Mouse (Mus musculus) ES-Bruce4 (cell line): Measurements from ENCODE around the gene Fam111a. TPM values are rescaled to one million over a fixed set of nuclear protein-coding genes. Genes with fewer than 3 reads are reported as not detected.

ENCODE experiments used
- H3K27ac ChIP-seq: 2 replicates; pipeline ENCODE4 v1.5.1; 2012; ENCODE audit warnings: low read length, inconsistent platforms; ENCODE audit not compliant: insufficient read depth
- H3K27me3 ChIP-seq: 2 replicates; pipeline ENCODE4 v1.6.1; 2012; ENCODE audit warnings: mild to moderate bottlenecking, low read length, inconsistent platforms; ENCODE audit not compliant: control insufficient read depth, poor library complexity, insufficient read depth, severe bottlenecking
- H3K36me3 ChIP-seq: 2 replicates; pipeline ENCODE4 v1.6.1; 2012; ENCODE audit warnings: inconsistent platforms, mild to moderate bottlenecking, low read length, moderate library complexity; ENCODE audit not compliant: control insufficient read depth, poor library complexity, insufficient read depth, severe bottlenecking
- H3K4me1 ChIP-seq: one replicate; pipeline ENCODE4 v1.8.1; 2011; ENCODE audit warnings: low read length; ENCODE audit not compliant: control insufficient read depth, insufficient read depth
- H3K4me3 ChIP-seq: 2 replicates; pipeline ENCODE4 v1.5.1; 2011; ENCODE audit warnings: low read depth, mild to moderate bottlenecking, low read length
- H3K9ac ChIP-seq: 2 replicates; pipeline ENCODE4 v1.6.1; 2012; ENCODE audit warnings: low read depth, mild to moderate bottlenecking, inconsistent platforms; ENCODE audit not compliant: poor library complexity, severe bottlenecking
- H3K9me3 ChIP-seq: replicated peaks from 2 replicates; pipeline ENCODE4 v1.6.1; 2012; ENCODE audit warnings: mild to moderate bottlenecking, low read length, inconsistent platforms; ENCODE audit not compliant: control insufficient read depth, poor library complexity, insufficient read depth, severe bottlenecking
- CTCF ChIP-seq: IDR thresholded peaks from one replicate; pipeline ENCODE4 v1.8.1; 2011; ENCODE audit warnings: low read depth, low read length
- EP300 ChIP-seq: IDR thresholded peaks from 2 replicates; pipeline ENCODE4 v1.6.1; 2011; ENCODE audit warnings: low read depth, low read length; ENCODE audit not compliant: insufficient read depth
- POLR2A ChIP-seq: IDR thresholded peaks from one replicate; pipeline ENCODE4 v1.8.1; 2011; ENCODE audit warnings: low read length; ENCODE audit not compliant: insufficient read depth
- polyA plus RNA-seq: library from polyadenylated mRNA; stranded (reverse); fragments of >200 nt; gene quantifications from 2 replicates; pipeline ENCODE4 v1.2.4, GENCODE M21; 2011; ENCODE audit warnings: low read depth; ENCODE audit not compliant: missing spikeins, insufficient read depth, insufficient read length

Gene Fam111a
- polyA plus RNA-seq, 1 experiment = 17.2 TPM

- no peaks in the 10 kb centered on the region for H3K4me1 ChIP-seq
- no peaks in the 10 kb centered on the region for H3K36me3 ChIP-seq
- no peak overlapping the region for H3K27ac ChIP-seq
- TF ChIP-seq CTCF = no peak
- TF ChIP-seq EP300 = no peak
- no peak for TF ChIP-seq POLR2A
- H3K9me3 ChIP-seq = no peaks in the 10 kb centered on the region
- H3K27me3 ChIP-seq = no peaks in the 10 kb centered on the region; the same call in 1 of the 2 replicates
- no peak overlapping the region for H3K4me3 ChIP-seq
- H3K9ac ChIP-seq = no peak overlapping the region
These were observed 91.3 kb downstream of the Fam111a start for GRCm38 (mm10) chr19:12636863-12637262.

- Histone ChIP-seq H3K9me3 (no peaks in the 10 kb centered on the region), H3K27me3 (no peaks in the 10 kb centered on the region; the same call in 1 of the 2 replicates), H3K4me3 (no peak overlapping the region), H3K27ac (no peak overlapping the region), H3K9ac (no peak overlapping the region), H3K4me1 (no peaks in the 10 kb centered on the region), H3K36me3 (no peaks in the 10 kb centered on the region)
- TF ChIP-seq EP300 (no peak), CTCF (no peak), POLR2A (no peak)
These were observed 92.5 kb downstream of the Fam111a start for GRCm38 (mm10) chr19:12638049-12638448.

Other genes with a start within 250 kb of the Fam111a start
- gene Olfr1436, start 246.6 kb upstream of the Fam111a start, polyA plus RNA-seq = not detected in 2 replicates
- gene Olfr1437, start 220.6 kb upstream of the Fam111a start, polyA plus RNA-seq = not detected in 2 replicates
- not detected in 2 replicates for gene Olfr1438-ps1, start 209.8 kb upstream of the Fam111a start, polyA plus RNA-seq
- 0.11 TPM in 1 of 2 replicates, not detected in the other for gene Olfr1440, start 158.5 kb upstream of the Fam111a start, polyA plus RNA-seq
- 0.46 and 0.64 TPM in 2 replicates for gene Olfr1441, start 128.3 kb upstream of the Fam111a start, polyA plus RNA-seq
- gene Pfpl, start 117.8 kb upstream of the Fam111a start, polyA plus RNA-seq = not detected in 2 replicates
- 0.20 TPM in 1 of 2 replicates, not detected in the other for gene Mpeg1, start 85.0 kb upstream of the Fam111a start, polyA plus RNA-seq
- 4.0 and 5.1 TPM in 2 replicates for gene Dtx4, start 44.3 kb upstream of the Fam111a start, polyA plus RNA-seq
- gene Gm4952, start 54.2 kb downstream of the Fam111a start, polyA plus RNA-seq = not detected in 2 replicates
- not detected in 2 replicates for gene Glyat, start 87.6 kb downstream of the Fam111a start, polyA plus RNA-seq
- gene Olfr1442, start 124.7 kb downstream of the Fam111a start, polyA plus RNA-seq = not detected in 2 replicates
- gene Olfr1443, start 132.4 kb downstream of the Fam111a start, polyA plus RNA-seq = not detected in 2 replicates
- not detected in 2 replicates for gene Keg1, start 150.0 kb downstream of the Fam111a start, polyA plus RNA-seq
- 6.4 and 6.7 TPM in 2 replicates for gene Cntf, start 219.9 kb downstream of the Fam111a start, polyA plus RNA-seq